In the genomic region with DNA sequence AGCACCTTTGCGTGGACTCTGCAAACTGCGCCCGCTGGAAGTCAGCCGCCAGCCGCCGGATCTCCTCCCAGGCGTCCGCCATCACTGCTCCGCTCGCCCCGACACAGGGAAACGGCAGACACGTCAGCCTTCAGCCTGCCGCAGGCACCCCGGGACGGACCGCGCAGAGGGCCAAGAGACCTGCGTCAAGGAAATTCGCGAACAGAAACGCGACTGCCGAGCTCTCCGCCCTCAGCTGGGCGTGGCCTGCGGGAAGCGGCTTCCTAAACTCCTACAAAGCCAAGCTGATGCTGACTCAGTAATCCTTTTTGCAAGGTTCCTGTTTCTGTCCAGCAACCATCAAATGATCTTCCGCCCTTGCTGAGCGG, we compare ENCODE assay signal across 7 mouse cellular contexts. TPM values are rescaled to one million over a fixed set of nuclear protein-coding genes. Genes with fewer than 3 reads are reported as not detected.
DNase-seq lines count a peak whose midpoint lies in the region; ATAC-seq lines count a peak whose summit lies in the region.

A gene (minus strand): TSS at position 151 of the 368 bp plus-strand sequence.

- H3K9me3 ChIP-seq in embryonic facial prominence, embryonic 11.5 days (replicated peaks; ENCODE audit: control insufficient read depth, low read length), result no peaks in the 10 kb centered on the region
- H3K9me3 ChIP-seq in limb, embryonic 10.5 days (replicated peaks), result no peaks in the 10 kb centered on the region
- no peaks in the 10 kb centered on the region for H3K9me3 ChIP-seq in midbrain, embryonic 13.5 days

- 0% methylated on average over 30 of the region's 30 CpGs for WGBS in embryonic facial prominence, embryonic 11.5 days
- under 1% methylated on average over 21 of the region's 30 CpGs for WGBS in limb, embryonic 10.5 days
- WGBS in midbrain, embryonic 13.5 days, result under 1% methylated on average over 30 of the region's 30 CpGs

- H3K4me1 ChIP-seq in embryonic facial prominence, embryonic 11.5 days (ENCODE audit: control insufficient read depth, insufficient read depth, low read length), result no peaks in the 10 kb centered on the region
- H3K4me1 ChIP-seq in limb, embryonic 10.5 days, result peaks cover 6% of the 10 kb centered on the region; the same call in 1 of the 2 replicates
- peaks cover 10% of the 10 kb centered on the region for H3K4me1 ChIP-seq in midbrain, embryonic 13.5 days (replicated peaks)

- peak within 1 kb of the TSS; percentile 78 for H3K4me3 ChIP-seq in embryonic facial prominence, embryonic 11.5 days (ENCODE audit: low read depth, low read length)
- H3K4me3 ChIP-seq in limb, embryonic 10.5 days, result peak within 1 kb of the TSS; percentile 77
- H3K4me3 ChIP-seq in midbrain, embryonic 13.5 days (replicated peaks), result peak within 1 kb of the TSS; percentile 75

- ATAC-seq in embryonic facial prominence, embryonic 11.5 days (replicated peaks; ENCODE audit: insufficient number of reproducible peaks, low FRiP score, low TSS enrichment, low read depth), result peak; percentile 99
- ATAC-seq in granulocyte monocyte progenitor cell, adult 5-6 weeks (replicated peaks; ENCODE audit: poor library complexity, severe bottlenecking), result peak; percentile 98
- peak; percentile 99 for ATAC-seq in midbrain, embryonic 13.5 days

- H3K4me2 ChIP-seq in embryonic facial prominence, embryonic 11.5 days (ENCODE audit: low read depth, low read length), result peak within 1 kb of the TSS; percentile 44
- peak within 1 kb of the TSS; percentile 64 for H3K4me2 ChIP-seq in midbrain, embryonic 13.5 days (replicated peaks)

- H3K27ac ChIP-seq in embryonic facial prominence, embryonic 11.5 days (replicated peaks; ENCODE audit: low read depth, low read length), result peak within 1 kb of the TSS; percentile 91
- peak within 1 kb of the TSS; percentile 96 for H3K27ac ChIP-seq in limb, embryonic 10.5 days
- peak within 1 kb of the TSS; percentile 98 for H3K27ac ChIP-seq in midbrain, embryonic 13.5 days

- H3K9ac ChIP-seq in embryonic facial prominence, embryonic 11.5 days (replicated peaks; ENCODE audit: low read length), result peak within 1 kb of the TSS; percentile 95
- peak within 1 kb of the TSS; percentile 90 for H3K9ac ChIP-seq in midbrain, embryonic 13.5 days (replicated peaks)

- no peaks in the 10 kb centered on the region for H3K27me3 ChIP-seq in embryonic facial prominence, embryonic 11.5 days (ENCODE audit: control insufficient read depth, insufficient read depth, low read length)
- no peaks in the 10 kb centered on the region for H3K27me3 ChIP-seq in limb, embryonic 10.5 days (ENCODE audit: low read depth, poor library complexity, severe bottlenecking)
- peaks cover 4% of the 10 kb centered on the region; the same call in 1 of the 2 replicates for H3K27me3 ChIP-seq in midbrain, embryonic 13.5 days

- DNase-seq in adrenal gland, postnatal 14 days, result peak; percentile 98
- DNase-seq in embryonic facial prominence, embryonic 11.5 days (ENCODE audit: low spot score), result peak; percentile 96
- peak; percentile 95 for DNase-seq in kidney, adult 11 months
- DNase-seq in limb, embryonic 10.5 days (ENCODE audit: low spot score), result peak; percentile 94
- DNase-seq in spleen, adult 12 weeks (ENCODE audit: low spot score), result peak; percentile 82

- no peaks in the 10 kb centered on the region; the same call in 1 of the 2 replicates for H3K36me3 ChIP-seq in embryonic facial prominence, embryonic 11.5 days (replicated peaks; ENCODE audit: control insufficient read depth, insufficient read depth, low read depth, low read length)
- peaks cover 28% of the 10 kb centered on the region for H3K36me3 ChIP-seq in limb, embryonic 10.5 days
- peaks cover 15% of the 10 kb centered on the region for H3K36me3 ChIP-seq in midbrain, embryonic 13.5 days

RNA-seq across cellular contexts. Expression of the gene that starts here (rescaled TPM):
- 33.7 and 37.8 TPM in 2 replicates for total RNA-seq in adrenal gland, postnatal 14 days (2021)
- 35.0 and 36.6 TPM in 2 replicates for polyA plus RNA-seq in embryonic facial prominence, embryonic 11.5 days (2014; fragmentation: Nextera tagmentation; extraction: Ambion mirVana)
- total RNA-seq in granulocyte monocyte progenitor cell, adult 5-6 weeks (2014; fragmentation: Nextera tagmentation), result 20.1 and 24.0 TPM in 2 replicates
- total RNA-seq in granulocyte monocyte progenitor cell, adult 5-6 weeks (2017), result 31.6 and 32.1 TPM in 2 replicates
- 29.4 and 34.1 TPM in 2 replicates for polyA plus RNA-seq in limb, embryonic 10.5 days (2016; fragmentation: Nextera tagmentation; extraction: Ambion mirVana)
- 33.6 and 38.0 TPM in 2 replicates for polyA plus RNA-seq in midbrain, embryonic 13.5 days (2015; fragmentation: Nextera tagmentation; extraction: Ambion mirVana)

Comparison
In these comparisons a context has a peak if more than half of its experiments do, and no peak if none do; other contexts are left out.
1. Peak in every context shown above with its lines: DNase-seq, ATAC-seq, H3K4me3 ChIP-seq and H3K27ac ChIP-seq.